Mouse (Mus musculus) cerebellum, postnatal 4 days (tissue): ENCODE results near the gene Hacd3.

ENCODE experiments used
- DNase-seq, 2 experiments: peaks; one replicate each; pipeline ENCODE4 v3.0.0; 2022; ENCODE audit warnings: low spot score in 2 of 2, mixed read lengths in 1 of 2

The Hacd3 gene

DNA sequence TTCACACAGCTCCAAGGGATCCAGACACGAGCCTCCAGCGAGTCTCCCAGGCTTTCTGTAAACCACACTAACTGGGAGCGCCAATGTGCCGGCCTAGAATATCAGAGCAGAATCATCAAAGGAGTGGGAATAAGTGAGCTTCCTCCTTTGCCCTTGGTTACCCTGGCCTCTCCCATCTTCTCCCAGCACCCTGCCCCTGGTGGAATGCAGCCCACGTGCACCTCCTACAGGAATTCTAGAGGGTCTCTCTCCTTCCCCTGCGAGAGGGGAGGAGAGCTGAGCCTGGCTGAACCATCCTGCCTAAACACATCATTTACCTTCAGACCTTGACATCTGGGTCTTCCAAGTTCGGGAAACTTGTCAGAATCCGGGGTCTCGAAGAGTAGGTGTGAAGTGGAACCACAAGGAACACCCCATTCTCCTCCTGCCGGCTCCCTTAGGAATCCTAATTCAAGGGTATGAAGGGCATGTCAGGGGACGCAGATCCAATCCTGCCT, 70.3 kb downstream of the Hacd3 start, which contains the start of gene Slc24a1:
TSS of gene Slc24a1 (minus strand) at position 447 of the 497 bp plus-strand sequence.
- no peak for DNase-seq

DNA sequence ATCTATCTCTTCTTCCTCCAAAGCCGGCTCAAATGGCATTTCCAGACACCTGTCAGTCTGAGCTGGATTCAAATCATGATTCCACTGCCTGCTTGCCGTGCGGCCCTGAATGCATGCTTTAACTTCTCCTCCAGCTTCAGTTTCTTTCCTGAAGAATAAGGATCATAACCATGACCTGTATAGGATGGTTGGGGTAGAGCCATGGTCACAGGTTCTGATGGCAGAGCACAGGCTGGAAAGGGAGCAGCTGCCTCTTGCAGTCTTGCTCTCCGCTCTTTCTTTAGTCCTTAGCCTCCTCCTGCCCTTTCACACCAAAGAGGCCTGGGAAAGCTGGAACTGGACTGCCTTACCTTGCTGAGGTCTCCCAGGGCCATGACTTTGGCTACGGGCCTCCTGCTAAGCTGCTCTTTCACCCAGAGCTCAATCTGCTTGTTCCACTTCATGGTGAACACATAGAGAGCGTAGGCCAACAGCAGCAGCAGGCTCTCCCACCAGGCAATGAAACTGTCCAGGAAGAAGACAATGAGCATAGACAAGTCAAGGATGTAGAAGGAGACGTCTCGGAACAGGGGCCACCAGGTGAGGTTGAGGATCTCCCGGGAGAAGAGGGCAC, 73.9 kb downstream of the Hacd3 start:
- no peak for DNase-seq

DNA sequence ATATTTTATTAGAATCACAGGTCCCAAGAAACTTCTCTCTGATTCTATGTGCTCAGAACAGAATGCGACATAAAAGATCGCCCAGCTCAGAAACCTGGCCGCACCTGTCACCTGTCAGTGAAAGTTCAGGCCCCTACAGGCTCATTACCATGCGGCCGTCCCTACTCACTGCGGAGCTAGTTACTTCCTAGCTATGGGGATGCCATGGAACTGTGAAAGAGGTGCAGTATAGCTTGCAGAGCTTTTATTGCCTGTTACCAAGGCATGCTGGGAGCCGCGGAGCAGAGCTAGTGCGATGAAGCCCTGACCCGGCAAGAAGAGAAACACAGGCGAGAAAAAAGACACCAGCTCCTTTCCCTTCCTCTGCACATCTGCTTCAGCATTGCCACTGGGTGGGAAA, 77.5 kb downstream of the Hacd3 start:
- DNase-seq, result no peak

DNA sequence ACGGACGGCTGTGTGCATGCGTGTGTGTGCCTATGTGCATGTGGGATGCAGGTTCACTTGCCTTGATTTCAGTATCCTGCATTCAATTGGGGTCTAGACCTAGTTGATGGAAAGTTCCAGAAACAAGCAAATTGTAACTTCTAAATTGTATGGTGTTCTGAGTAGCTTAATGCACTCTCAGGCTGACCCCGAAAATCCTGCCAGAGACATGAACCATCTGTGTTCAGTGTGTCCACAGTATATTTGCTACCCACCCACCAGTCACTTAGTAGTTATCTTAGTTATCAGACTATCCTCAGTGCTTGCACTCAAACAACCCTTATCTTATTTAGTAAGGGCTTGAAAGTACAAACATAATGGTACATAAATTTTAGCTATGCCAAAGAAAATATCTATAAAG, 79.8 kb downstream of the Hacd3 start:
- no peak for DNase-seq

DNA sequence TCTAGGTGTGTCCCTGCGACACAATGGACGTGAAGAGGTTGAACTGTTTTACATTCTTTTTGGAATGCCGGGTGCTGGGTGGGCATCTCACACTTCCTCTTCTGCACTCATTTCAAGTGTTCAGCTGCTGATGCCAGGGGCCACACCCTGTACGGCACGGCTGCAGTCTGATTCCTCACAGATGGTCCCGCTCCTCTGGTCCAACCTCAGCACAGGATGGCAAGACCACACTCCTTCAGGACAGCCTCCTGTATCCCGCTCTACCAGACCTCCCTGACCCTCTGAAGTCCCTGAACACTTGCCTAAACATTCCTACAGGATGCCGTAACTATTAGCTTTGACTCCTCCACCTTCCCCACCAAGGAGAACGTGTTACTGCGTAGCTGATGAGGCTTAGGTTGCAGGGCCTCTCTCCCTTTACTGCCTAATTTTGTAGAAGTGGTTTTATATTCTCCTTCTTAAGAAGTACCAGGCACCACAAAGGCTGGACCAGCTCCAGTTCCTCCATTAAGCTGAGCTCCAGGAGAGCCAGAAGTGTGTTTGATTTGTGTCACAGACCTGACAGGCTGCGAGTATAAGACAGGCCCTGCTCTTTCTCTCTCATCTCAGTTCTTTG, 80.7 kb downstream of the Hacd3 start:
- DNase-seq, result no peak

DNA sequence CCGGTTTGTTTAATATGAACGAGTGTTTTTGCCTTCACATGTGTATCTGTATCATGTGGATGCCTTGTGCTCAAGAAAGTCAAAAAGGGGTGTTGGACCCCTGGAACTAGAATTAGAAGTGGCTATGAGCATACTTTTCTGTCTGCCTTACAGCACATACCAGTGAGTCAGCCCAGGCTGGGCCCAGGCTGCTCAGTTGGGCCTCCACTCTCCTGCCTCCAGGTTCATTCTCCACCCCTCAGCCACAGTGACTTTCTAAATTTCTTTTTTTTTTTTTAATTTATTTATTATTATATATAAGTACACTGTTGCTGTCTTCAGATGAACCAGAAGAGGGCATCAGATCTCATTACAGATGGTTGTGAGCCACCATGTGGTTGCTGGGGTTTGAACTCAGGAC, 81.7 kb downstream of the Hacd3 start:
- DNase-seq, result no peak

DNA sequence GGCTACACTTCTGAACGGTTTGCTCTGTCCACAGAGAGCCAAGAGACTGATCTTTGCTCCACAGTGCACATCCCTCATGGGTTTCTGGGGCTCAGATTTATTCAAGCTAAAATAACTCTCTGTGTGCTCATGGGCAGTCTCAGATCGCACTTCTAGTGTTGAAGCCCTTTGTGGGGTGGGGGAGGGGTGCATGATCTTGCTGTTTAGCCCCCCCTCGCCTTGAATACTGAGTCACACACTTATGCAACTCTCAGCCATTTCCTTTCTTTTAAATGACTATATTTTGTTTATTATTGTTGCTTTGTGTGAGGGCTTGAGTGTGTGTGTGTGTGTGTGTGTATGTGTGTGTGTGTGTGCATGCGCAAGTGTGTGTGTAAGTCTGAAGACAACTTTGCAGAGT, 82.2 kb downstream of the Hacd3 start:
- DNase-seq, result no peak

DNA sequence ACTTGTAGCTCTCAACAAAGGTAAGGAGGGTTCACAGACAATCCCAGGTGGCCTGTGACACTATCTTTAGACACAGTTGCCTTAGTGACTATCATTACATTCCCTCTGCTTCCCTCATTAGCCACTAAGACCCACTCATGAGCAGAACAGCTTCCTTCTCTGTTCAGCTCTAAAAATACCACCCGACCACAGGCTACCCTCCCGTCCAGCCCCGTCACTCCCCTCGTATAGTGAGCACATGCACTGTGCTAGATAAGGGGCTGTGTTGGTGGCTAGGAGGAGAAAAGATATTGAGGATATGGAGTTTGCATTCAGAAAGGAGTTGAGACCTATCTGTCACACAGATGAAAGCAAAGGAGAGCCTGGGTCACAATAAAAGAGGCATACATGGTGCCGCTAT, 83.0 kb downstream of the Hacd3 start:
- DNase-seq, result no peak

DNA sequence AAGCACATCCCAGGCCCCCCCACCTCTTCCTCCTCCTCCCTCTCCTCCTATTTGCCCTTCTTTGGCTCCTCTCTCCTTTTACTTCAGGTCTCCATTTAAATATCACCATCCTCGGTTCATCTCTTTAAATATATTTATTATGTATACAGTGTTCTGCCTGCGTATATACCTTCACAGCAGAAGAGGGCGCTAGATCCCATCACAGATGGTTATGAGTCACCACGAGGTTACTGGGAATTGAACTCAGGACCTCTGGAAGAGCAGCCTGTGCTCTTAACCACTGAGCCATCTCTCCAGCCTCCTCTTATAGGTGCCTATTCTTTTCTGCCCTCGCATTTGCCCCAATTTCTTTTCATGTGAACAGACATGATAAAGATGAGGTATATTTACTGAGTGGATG, 84.0 kb downstream of the Hacd3 start:
- no peak for DNase-seq
